Comparison of ENCODE assay signal across 43 mouse cellular contexts in genomic region chr1:86393219-86393618, GRCm38 (mm10). TPM values are rescaled to one million over a fixed set of nuclear protein-coding genes. Genes with fewer than 3 reads are reported as not detected.
"Had no signal": no experiment of that assay in that cellular context is flagged by ENCODE, and none has a peak within 500 bp of the region (broad histone marks: within the 10 kb centered on the region; RNA-seq: fewer than 3 reads in every experiment).

No protein-coding gene starts in this region.

- H3K4me1 ChIP-seq: heart, embryonic 12.5 days; liver, embryonic 12.5 days had no signal

- H3K4me2 ChIP-seq: heart, embryonic 12.5 days; hindbrain, embryonic 14.5 days; intestine, embryonic 15.5 days; limb, embryonic 13.5 days; limb, embryonic 15.5 days; liver, embryonic 12.5 days had no signal

- H3K27ac ChIP-seq: gastrocnemius, adult 2 months; heart, embryonic 10.5 days; hindbrain, embryonic 10.5 days; hindbrain, embryonic 14.5 days; intestine, embryonic 15.5 days; limb, embryonic 13.5 days; limb, embryonic 15.5 days; liver, embryonic 12.5 days; liver, embryonic 14.5 days had no signal

- H3K9me3 ChIP-seq: heart, embryonic 10.5 days; heart, embryonic 12.5 days; hindbrain, embryonic 10.5 days; intestine, embryonic 15.5 days; limb, embryonic 13.5 days; limb, embryonic 15.5 days; liver, embryonic 12.5 days had no signal

- H3K9ac ChIP-seq: heart, embryonic 12.5 days; hindbrain, embryonic 14.5 days; intestine, embryonic 15.5 days; limb, embryonic 13.5 days; limb, embryonic 15.5 days; liver, embryonic 12.5 days; liver, embryonic 14.5 days had no signal

- H3K36me3 ChIP-seq: heart, embryonic 10.5 days; heart, embryonic 12.5 days; hindbrain, embryonic 10.5 days; intestine, embryonic 15.5 days; limb, embryonic 13.5 days; limb, embryonic 15.5 days; liver, embryonic 12.5 days had no signal

- ATAC-seq: hindbrain, embryonic 16.5 days; intestine, embryonic 15.5 days; intestine, postnatal 0 days; liver, embryonic 12.5 days had no signal

- DNase-seq: gastrocnemius, adult 2 months; gastrocnemius, postnatal 10 days; gastrocnemius, postnatal 25 days; heart, adult 18-20 months; heart, postnatal 10 days; heart, postnatal 4 days; kidney, adult 18-20 months; kidney, adult 8-10 months; kidney, postnatal 10 days; kidney, postnatal 36 days; layer of hippocampus, adult 9-11 months; layer of hippocampus, postnatal 36 days; left cerebral cortex, postnatal 4 days had no signal

- H3K27me3 ChIP-seq: heart, embryonic 12.5 days; intestine, embryonic 15.5 days; limb, embryonic 13.5 days; limb, embryonic 15.5 days; liver, embryonic 12.5 days had no signal

- H3K4me3 ChIP-seq: gastrocnemius, adult 2 months; heart, embryonic 10.5 days; heart, embryonic 12.5 days; hindbrain, embryonic 10.5 days; intestine, embryonic 15.5 days; limb, embryonic 13.5 days; limb, embryonic 15.5 days; liver, embryonic 12.5 days had no signal

RNA-seq across cellular contexts. Expression of gene Nmur1, which starts 32.8 kb away (rescaled TPM):
- total RNA-seq: gastrocnemius, adult 2 months; gastrocnemius, postnatal 10 days; gastrocnemius, postnatal 25 days; gastrocnemius, postnatal 4 days; granulocyte monocyte progenitor cell, adult 5-6 weeks; heart, adult 18-20 months; heart, adult 8-10 months; heart, postnatal 10 days; heart, postnatal 25 days; heart, postnatal 4 days; layer of hippocampus, adult 18-20 months; layer of hippocampus, adult 8-10 months; layer of hippocampus, postnatal 14 days; layer of hippocampus, postnatal 36 days; left cerebral cortex, adult 18-20 months; left cerebral cortex, postnatal 25 days; liver, adult 2 months had no signal
- polyA plus RNA-seq: heart, embryonic 12.5 days; heart, embryonic 14.5 days; heart, embryonic 16.5 days; hindbrain, embryonic 14.5 days; kidney, embryonic 14.5 days; limb, embryonic 13.5 days; limb, embryonic 15.5 days; liver, adult 2 months; liver, embryonic 14.5 days had no signal

RNA-seq across cellular contexts. Expression of gene Tex44, which starts 32.9 kb away (rescaled TPM):
- total RNA-seq: gastrocnemius, adult 2 months; gastrocnemius, postnatal 10 days; gastrocnemius, postnatal 25 days; gastrocnemius, postnatal 4 days; granulocyte monocyte progenitor cell, adult 5-6 weeks; heart, adult 18-20 months; heart, adult 8-10 months; heart, postnatal 10 days; heart, postnatal 25 days; heart, postnatal 4 days; layer of hippocampus, adult 18-20 months; layer of hippocampus, adult 8-10 months; layer of hippocampus, postnatal 14 days; layer of hippocampus, postnatal 36 days; left cerebral cortex, adult 18-20 months; left cerebral cortex, adult 8-10 months; left cerebral cortex, postnatal 10 days; left cerebral cortex, postnatal 25 days; left cerebral cortex, postnatal 4 days; liver, adult 2 months had no signal
- polyA plus RNA-seq: frontal cortex, adult 2 months; heart, embryonic 10.5 days; heart, embryonic 12.5 days; heart, embryonic 14.5 days; heart, embryonic 16.5 days; hindbrain, embryonic 10.5 days; hindbrain, embryonic 14.5 days; hindbrain, embryonic 16.5 days; intestine, embryonic 15.5 days; intestine, postnatal 0 days; kidney, embryonic 14.5 days; kidney, embryonic 16.5 days; large intestine, adult 2 months; limb, embryonic 11.5 days; limb, embryonic 13.5 days; limb, embryonic 15.5 days; liver, adult 2 months; liver, embryonic 12.5 days; liver, embryonic 14.5 days had no signal
